Mouse (Mus musculus): ENCODE measurements at regions not wholly inside any gene's neighbourhood (a gene's known extent, or its start where the extent isn't known, plus 50 kb on each side); places are given as distances from the start of the nearest gene placed in this dataset.

DNA sequence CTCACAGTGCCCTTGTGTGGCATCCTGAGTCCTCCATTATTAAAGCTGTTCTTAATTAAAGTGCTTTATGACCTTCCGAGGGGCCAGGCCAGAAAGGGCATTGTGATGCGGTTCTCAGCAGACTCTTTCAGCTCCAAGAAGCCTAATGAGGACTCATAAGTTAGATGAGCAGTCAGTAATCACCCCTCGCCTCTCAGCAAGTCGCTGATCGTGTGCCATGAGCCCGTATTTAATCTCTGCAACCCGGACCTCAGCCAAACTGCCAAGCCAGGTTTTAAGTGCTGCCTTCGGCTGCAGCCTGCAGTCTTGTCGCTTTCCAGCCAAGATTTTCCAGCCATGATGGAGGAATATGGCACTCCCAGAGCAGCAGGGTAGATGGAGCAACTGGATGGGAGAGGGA, 56.1 kb upstream of the Rbfox1 start:
- Histone ChIP-seq H3K4me3 (no peak overlapping the region), H3K36me3 (no peaks in the 10 kb centered on the region), H3K9ac (no peak overlapping the region), H3K4me2 (no peak overlapping the region), H3K4me1 (replicated peaks) (no peaks in the 10 kb centered on the region), H3K27ac (replicated peaks) (no peak overlapping the region), H3K27me3 (no peaks in the 10 kb centered on the region), H3K9me3 (no peaks in the 10 kb centered on the region)
- ATAC-seq (ENCODE audit: low FRiP score, low read depth), result 0 out of 2 replicates have a peak, but pooled peaks have one; percentile 45
- WGBS, result 55% methylated on average over 9 of the region's 9 CpGs

DNA sequence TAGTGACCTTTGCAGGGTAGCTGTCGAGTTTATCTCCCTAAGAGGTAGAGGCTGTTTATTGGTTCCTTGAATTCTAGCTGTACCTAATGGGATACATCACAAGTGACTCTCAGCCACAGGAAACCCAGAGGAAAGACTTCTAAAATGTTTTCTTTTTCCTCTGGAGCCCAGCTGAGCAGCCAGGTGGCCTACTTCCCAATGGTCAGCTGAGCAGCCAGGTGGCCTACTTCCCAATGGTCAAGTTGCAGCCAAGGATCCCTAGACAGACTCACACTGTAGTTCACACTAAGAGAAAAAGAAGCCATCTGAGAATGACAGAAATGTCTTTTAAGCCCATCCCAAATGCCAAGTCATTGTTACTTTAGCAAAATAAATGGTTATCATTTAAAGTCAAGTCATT, 61.8 kb upstream of the Rbfox1 start:
- H3K9me3 ChIP-seq, result no peaks in the 10 kb centered on the region
- H3K36me3 ChIP-seq, result no peaks in the 10 kb centered on the region
- no peak overlapping the region for H3K4me2 ChIP-seq
- no peak for ATAC-seq (ENCODE audit: low FRiP score, low read depth)
- no peak overlapping the region for H3K4me3 ChIP-seq
- H3K27me3 ChIP-seq, result no peaks in the 10 kb centered on the region
- H3K9ac ChIP-seq, result no peak overlapping the region
- no peaks in the 10 kb centered on the region for H3K4me1 ChIP-seq (replicated peaks)
- 60% methylated on average over 1 of the region's 1 CpGs for WGBS
- no peak overlapping the region for H3K27ac ChIP-seq (replicated peaks)

DNA sequence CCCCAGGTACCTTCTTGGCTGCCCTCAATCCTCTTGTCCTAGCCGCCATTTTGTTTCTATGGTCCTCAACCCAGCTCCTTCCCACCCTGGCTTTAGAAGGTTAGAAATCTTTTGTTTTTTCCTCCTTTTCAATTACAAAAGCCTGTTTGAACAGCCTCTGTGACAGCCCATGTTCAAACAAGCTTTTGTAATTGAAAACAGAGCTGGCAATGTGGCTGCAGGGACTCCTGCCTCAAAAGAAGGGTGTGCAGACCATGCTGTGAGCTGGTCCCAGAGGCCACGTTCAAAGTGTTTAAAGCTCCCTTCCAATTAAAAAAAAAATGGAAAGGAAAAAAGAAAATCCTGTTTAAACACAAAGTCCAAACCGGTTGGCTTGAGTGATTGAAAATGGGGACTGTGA, 68.0 kb upstream of the Rbfox1 start:
- Histone ChIP-seq H3K36me3 (no peaks in the 10 kb centered on the region), H3K4me2 (no peak overlapping the region), H3K4me3 (no peak overlapping the region), H3K27ac (replicated peaks) (no peak overlapping the region), H3K27me3 (no peaks in the 10 kb centered on the region), H3K9me3 (no peaks in the 10 kb centered on the region), H3K4me1 (replicated peaks) (0 out of 2 replicates have a peak, but pooled peaks cover under 1% of the 10 kb centered on the region), H3K9ac (no peak overlapping the region)
- WGBS, result 23% methylated on average over 3 of the region's 3 CpGs
- no peak for ATAC-seq (ENCODE audit: low FRiP score, low read depth)

DNA sequence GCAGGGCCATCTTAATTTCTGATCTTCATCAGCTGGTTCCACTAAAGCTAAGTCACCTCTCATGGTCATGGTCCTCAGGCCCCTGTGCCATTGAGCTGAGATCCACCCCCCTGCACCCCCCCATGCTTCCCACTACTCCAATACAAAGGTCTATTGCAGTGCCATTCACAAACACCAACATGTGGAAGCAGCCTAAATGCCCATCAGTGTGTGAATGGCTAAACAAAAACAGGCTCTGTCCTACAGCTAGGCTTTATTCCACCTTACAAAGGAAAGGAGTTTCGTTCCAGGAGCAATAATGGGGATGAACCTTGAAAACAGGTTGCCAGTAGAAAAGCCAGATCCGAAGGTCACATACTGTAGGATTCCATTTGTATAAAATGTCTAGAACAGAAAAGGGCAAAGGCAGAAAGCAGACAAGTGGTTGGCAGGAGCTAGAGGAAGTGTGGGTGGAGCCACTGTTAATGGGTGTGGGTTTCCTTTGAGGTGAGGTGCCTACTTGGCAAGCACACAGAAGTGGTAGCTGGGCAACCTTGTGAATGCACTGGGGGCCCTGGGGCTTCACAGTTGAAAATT, 72.8 kb upstream of the Rbfox1 start:
- H3K27ac ChIP-seq (replicated peaks), result 0 out of 2 replicates have a peak overlapping the region, but pooled peaks have one; percentile 32
- WGBS, result 58% methylated on average over 2 of the region's 2 CpGs
- no peaks in the 10 kb centered on the region for H3K36me3 ChIP-seq
- peaks cover 10% of the 10 kb centered on the region for H3K4me1 ChIP-seq (replicated peaks)
- H3K9ac ChIP-seq, result no peak overlapping the region
- H3K9me3 ChIP-seq, result no peaks in the 10 kb centered on the region
- 0 out of 2 replicates have a peak, but pooled peaks have one; percentile 39 for ATAC-seq (ENCODE audit: low FRiP score, low read depth)
- no peak overlapping the region for H3K4me2 ChIP-seq
- no peaks in the 10 kb centered on the region for H3K27me3 ChIP-seq
- H3K4me3 ChIP-seq, result no peak overlapping the region

DNA sequence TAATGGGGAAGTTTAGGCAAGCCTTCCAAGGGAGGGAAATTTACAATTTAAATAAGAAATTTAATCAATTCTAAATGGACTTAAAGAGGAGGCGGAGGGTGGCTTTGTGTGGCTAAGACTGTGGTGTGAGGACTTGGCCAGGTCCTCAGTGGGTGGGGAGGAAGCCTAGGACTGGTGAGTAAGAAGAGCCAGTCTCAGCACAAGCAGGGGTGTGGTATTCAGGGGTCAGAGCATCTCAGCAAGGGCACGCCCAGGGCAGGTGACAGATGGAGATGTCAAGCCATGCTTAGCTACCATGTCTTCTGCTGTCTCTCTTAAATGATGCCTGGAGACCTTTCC, 73.5 kb upstream of the Rbfox1 start:
- 24% methylated on average over 2 of the region's 2 CpGs for WGBS
- H3K36me3 ChIP-seq, result no peaks in the 10 kb centered on the region
- H3K4me2 ChIP-seq, result no peak overlapping the region
- H3K9ac ChIP-seq, result no peak overlapping the region
- H3K4me3 ChIP-seq, result no peak overlapping the region
- peak; percentile 64 for ATAC-seq (ENCODE audit: low FRiP score, low read depth)
- no peaks in the 10 kb centered on the region for H3K27me3 ChIP-seq
- no peaks in the 10 kb centered on the region for H3K9me3 ChIP-seq
- peak overlapping the region; percentile 32; the same call in 1 of the 2 replicates for H3K27ac ChIP-seq (replicated peaks)
- peaks cover 10% of the 10 kb centered on the region for H3K4me1 ChIP-seq (replicated peaks)

DNA sequence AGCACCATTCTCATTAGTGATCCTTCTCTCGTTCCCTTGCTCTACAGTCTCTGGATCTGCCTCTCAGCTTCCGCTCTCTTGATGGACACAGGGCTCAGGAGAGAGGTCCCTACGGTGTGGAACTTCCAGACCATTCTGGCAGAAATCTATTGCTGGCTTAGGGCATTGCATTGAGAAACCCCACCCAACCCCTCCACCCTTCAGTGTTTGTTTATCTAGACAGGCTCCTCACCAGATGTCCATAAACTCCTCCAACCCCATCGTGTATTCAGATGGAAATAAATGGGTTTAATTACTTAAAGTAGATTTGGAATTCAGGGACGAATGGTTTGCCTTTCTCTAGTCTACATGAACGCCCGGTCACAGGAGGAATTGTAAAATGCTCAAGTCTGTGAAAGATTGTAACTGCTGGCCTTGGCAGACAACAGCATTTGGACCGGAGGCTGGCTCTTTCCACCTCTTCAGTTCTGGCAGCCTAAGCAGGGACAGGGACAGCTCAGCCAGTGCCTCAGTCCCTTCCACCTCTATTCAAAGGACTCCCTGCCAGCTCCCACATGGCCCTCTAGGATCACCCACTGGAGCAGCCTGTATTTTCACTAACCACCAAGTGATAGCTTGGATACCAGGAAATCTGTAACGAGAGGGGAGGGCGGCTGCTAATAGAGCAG, 74.0 kb upstream of the Rbfox1 start:
- H3K4me2 ChIP-seq, result no peak overlapping the region
- no peak overlapping the region for H3K9ac ChIP-seq
- H3K4me1 ChIP-seq (replicated peaks), result peaks cover 10% of the 10 kb centered on the region
- H3K36me3 ChIP-seq, result no peaks in the 10 kb centered on the region
- H3K27me3 ChIP-seq, result no peaks in the 10 kb centered on the region
- H3K27ac ChIP-seq (replicated peaks), result peak overlapping the region; percentile 49; the same call in 1 of the 2 replicates
- ATAC-seq (ENCODE audit: low FRiP score, low read depth), result peak; percentile 89
- no peak overlapping the region for H3K4me3 ChIP-seq
- H3K9me3 ChIP-seq, result no peaks in the 10 kb centered on the region
- 45% methylated on average over 10 of the region's 10 CpGs for WGBS

DNA sequence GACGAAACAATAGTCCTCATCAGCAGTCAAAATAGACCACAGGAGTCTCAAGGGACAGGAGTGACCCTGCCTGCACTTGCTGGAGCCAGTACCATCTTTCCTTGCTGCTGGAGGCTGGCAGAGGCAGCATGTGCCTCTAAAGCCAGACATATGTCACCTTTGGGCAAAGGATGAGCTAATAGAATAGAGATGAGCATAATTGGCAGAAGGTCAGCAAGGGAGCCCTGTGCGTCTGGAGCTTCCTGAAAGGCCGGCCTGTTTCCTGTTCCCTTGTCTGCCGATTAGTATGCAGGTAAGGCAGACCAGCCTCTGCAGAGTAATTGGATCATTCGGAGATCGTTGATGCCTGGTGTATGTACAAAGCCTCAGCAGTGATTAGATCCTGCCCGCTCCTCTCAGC, 87.0 kb upstream of the Rbfox1 start:
- no peak for ATAC-seq (ENCODE audit: low FRiP score, low read depth)
- 35% methylated on average over 7 of the region's 7 CpGs for WGBS
- H3K9me3 ChIP-seq, result no peaks in the 10 kb centered on the region
- H3K4me2 ChIP-seq, result no peak overlapping the region
- peak overlapping the region; percentile 46; the same call in 1 of the 2 replicates for H3K27ac ChIP-seq (replicated peaks)
- H3K4me1 ChIP-seq (replicated peaks), result peaks cover 7% of the 10 kb centered on the region; the same call in 1 of the 2 replicates
- H3K4me3 ChIP-seq, result no peak overlapping the region
- no peaks in the 10 kb centered on the region for H3K36me3 ChIP-seq
- no peak overlapping the region for H3K9ac ChIP-seq
- H3K27me3 ChIP-seq, result no peaks in the 10 kb centered on the region

DNA sequence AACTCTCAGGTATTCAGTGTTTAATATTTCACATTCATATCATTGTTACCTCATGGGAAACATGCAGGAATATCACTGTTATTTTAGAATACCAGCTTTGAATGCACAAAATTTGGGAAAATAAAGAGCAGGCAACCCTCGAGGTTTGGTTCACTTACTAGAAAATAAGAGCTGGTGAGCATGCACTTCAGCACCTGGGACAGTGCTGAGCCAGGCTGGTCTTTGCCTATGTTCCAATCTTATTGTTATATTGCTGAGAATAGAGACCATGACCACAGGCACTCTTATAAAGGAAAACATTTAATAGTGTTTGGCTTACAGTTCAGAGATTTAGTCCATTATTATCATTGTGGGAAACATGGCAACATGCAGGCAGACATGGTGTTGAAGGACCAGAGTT, 92.9 kb upstream of the Rbfox1 start:
- Histone ChIP-seq H3K36me3 (no peaks in the 10 kb centered on the region), H3K4me2 (no peak overlapping the region), H3K9me3 (no peaks in the 10 kb centered on the region), H3K4me3 (no peak overlapping the region), H3K4me1 (replicated peaks) (no peaks in the 10 kb centered on the region), H3K27ac (replicated peaks) (no peak overlapping the region), H3K27me3 (no peaks in the 10 kb centered on the region), H3K9ac (no peak overlapping the region)
- ATAC-seq (ENCODE audit: low FRiP score, low read depth), result no peak
- 63% methylated on average over 1 of the region's 1 CpGs for WGBS

DNA sequence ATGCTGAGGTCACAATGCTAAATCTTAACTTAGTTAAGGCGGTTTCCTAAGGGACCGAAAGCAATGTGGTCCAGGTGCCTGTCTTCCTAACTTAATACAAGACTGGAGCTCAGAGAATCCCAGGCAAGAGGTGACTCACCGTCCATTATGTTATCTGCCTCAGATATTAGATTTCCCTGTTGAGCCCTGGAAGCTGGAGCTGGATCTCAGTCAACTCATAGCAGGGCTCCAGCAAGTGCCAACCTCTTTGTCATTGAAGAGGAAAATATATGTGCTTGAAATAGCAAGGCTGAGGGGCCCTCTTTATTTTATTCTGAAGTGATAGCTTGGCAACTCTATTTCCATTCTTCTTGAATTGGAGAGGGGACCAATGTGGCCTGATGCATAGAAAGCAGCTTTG, 95.0 kb upstream of the Rbfox1 start:
- 88% methylated on average over 3 of the region's 3 CpGs for WGBS
- no peak for ATAC-seq (ENCODE audit: low FRiP score, low read depth)
- Histone ChIP-seq H3K4me2 (no peak overlapping the region), H3K9ac (no peak overlapping the region), H3K27me3 (no peaks in the 10 kb centered on the region), H3K27ac (replicated peaks) (no peak overlapping the region), H3K9me3 (no peaks in the 10 kb centered on the region), H3K4me1 (replicated peaks) (no peaks in the 10 kb centered on the region), H3K36me3 (no peaks in the 10 kb centered on the region), H3K4me3 (no peak overlapping the region)

DNA sequence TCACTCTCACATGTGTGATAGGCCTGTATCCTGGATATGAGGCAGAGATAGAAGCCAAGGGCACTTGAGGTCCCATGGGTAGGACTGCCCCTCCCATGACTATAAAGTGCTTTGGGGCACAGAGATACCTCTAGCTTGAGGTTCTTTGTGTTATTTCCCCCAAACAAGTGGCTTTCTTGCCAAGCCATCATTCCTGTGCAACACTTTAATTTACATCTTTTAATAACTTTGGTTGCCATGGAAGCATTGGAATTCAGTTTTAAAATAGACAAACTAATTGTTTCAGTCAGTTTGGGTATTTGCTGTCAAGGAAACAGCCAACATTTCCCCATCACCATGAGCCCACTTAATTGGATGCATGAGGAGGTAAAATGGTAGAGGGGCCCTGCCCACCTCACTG, 97.9 kb upstream of the Rbfox1 start:
- no peak overlapping the region for H3K4me3 ChIP-seq
- no peaks in the 10 kb centered on the region for H3K4me1 ChIP-seq (replicated peaks)
- H3K9ac ChIP-seq, result no peak overlapping the region
- H3K36me3 ChIP-seq, result no peaks in the 10 kb centered on the region
- H3K4me2 ChIP-seq, result no peak overlapping the region
- H3K9me3 ChIP-seq, result no peaks in the 10 kb centered on the region
- ATAC-seq (ENCODE audit: low FRiP score, low read depth), result no peak
- no peaks in the 10 kb centered on the region for H3K27me3 ChIP-seq
- H3K27ac ChIP-seq (replicated peaks), result no peak overlapping the region

DNA sequence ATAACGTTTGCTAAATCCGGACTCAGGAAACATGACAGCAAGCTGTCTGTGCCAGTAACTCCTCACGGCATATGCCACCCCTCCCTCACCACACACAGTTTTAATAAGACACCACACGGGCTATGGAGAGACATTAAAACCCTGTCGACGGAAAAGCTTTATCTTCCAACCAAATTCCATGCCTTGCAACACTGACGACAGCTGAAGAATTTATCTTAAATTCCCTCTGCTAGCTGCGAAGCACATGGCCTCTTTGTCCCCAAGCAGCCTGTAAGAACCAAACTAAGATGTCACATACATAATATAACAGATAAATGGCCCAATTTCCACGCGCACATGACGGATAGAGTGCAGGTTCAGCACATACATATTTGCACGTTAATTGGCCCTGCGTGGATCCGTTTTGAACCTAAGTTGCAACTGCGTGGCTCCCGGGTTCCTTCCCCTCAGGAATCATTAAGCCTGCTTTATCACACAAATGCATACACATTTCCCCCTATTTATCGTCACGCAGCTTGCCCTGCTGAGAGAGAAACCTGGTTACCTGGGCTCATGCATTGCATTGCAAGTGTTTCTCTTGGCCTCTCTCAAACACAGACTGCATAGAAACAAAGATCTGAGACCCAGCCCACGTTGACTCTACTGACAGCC, 118.3 kb upstream of the Rbfox1 start:
- Histone ChIP-seq H3K4me1 (replicated peaks) (peaks cover 15% of the 10 kb centered on the region), H3K4me2 (no peak overlapping the region; the same call in 1 of the 2 replicates), H3K27me3 (no peaks in the 10 kb centered on the region), H3K9ac (no peak overlapping the region), H3K27ac (replicated peaks) (peak overlapping the region; percentile 75), H3K4me3 (no peak overlapping the region), H3K36me3 (no peaks in the 10 kb centered on the region), H3K9me3 (no peaks in the 10 kb centered on the region)
- ATAC-seq (ENCODE audit: low FRiP score, low read depth), result peak; percentile 68; the same call in 1 of the 2 replicates
- WGBS, result 33% methylated on average over 19 of the region's 19 CpGs

DNA sequence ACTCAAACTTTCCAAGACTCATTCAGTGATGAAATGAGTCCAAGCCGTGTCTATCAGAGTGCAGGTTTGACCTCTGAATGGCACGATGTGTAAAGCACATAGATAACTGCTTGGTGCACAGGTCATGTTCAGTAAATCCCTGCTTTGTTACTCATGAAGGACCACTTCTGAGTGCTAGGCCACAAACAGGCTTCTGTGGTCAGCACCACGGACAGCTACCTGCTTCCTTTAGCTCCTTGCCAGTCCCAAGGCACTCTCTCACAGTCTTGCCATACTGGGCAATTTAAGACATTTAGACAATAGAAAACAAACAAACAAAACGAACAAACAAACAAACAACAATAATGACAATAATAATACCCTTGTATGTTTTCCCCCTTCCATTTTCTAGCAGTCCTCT, 120.0 kb upstream of the Rbfox1 start:
- no peak for ATAC-seq (ENCODE audit: low FRiP score, low read depth)
- Histone ChIP-seq H3K36me3 (no peaks in the 10 kb centered on the region), H3K4me3 (no peak overlapping the region), H3K27ac (replicated peaks) (no peak overlapping the region), H3K4me1 (replicated peaks) (peaks cover 15% of the 10 kb centered on the region), H3K9me3 (no peaks in the 10 kb centered on the region), H3K27me3 (no peaks in the 10 kb centered on the region), H3K9ac (no peak overlapping the region), H3K4me2 (no peak overlapping the region)
- WGBS, result 42% methylated on average over 4 of the region's 4 CpGs

Measured in hindbrain, embryonic 15.5 days (tissue).